Mouse (Mus musculus) megakaryocyte, embryonic 14.5 days (primary cell): ENCODE data around the gene Ddx6.

Experiments used
- FLI1 ChIP-seq: IDR thresholded peaks from 2 replicates; pipeline ENCODE4 v1.6.1; 2012; ENCODE audit warnings: low read length, inconsistent platforms, mixed read lengths
- GATA1 ChIP-seq: IDR thresholded peaks from 3 replicates; pipeline ENCODE4 v1.6.1; 2012; ENCODE audit warnings: mixed read lengths, low read length, inconsistent platforms, borderline replicate concordance

DNA sequence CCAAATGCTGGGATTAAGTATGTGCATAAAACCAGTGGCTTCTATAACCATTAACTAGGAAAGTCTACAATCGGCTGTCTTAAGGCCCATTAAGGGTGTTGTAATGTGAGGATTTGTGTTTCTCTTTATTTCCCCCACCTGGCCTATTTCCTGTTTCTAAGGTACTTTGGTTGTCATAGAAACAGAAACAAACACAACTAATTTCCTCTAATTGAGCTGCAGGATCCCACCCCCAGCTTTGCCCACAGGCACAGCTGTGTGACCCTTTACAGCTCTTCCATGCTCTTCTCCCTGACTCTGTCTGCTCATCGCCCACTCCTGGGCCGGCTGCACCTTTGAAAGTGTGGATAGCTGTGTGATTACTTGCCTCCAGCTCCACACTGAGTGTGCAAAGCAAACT is 23.3 kb upstream of the Ddx6 start:
- TF ChIP-seq FLI1 (no peak), GATA1 (no peak)
